Mouse (Mus musculus) limb, embryonic 10.5 days (tissue): ENCODE measurements around the gene Eepd1. TPM values are rescaled to one million over a fixed set of nuclear protein-coding genes. Genes with fewer than 3 reads are reported as not detected.

Experiments used
- DNase-seq: peaks from one replicate; pipeline ENCODE4 v3.0.0-alpha.2; 2017; ENCODE audit warnings: low spot score
- H3K27ac ChIP-seq: fragments of 300-500 bp; sonication (generic); 2 replicates; pipeline ENCODE4 v1.5.1; 2016; ENCODE audit warnings: mild to moderate bottlenecking
- H3K27me3 ChIP-seq: fragments of 300-500 bp; sonication (generic); 2 replicates; pipeline ENCODE4 v1.6.1; 2016; ENCODE audit warnings: low read depth, mild to moderate bottlenecking; ENCODE audit not compliant: poor library complexity, severe bottlenecking
- H3K36me3 ChIP-seq: fragments of 300-500 bp; sonication (generic); 2 replicates; pipeline ENCODE4 v1.6.1; 2016; ENCODE audit warnings: mild to moderate bottlenecking, moderate library complexity
- H3K4me1 ChIP-seq: fragments of 300-500 bp; sonication (generic); 2 replicates; pipeline ENCODE4 v1.6.1; 2016
- H3K4me3 ChIP-seq: fragments of 300-500 bp; sonication (generic); 2 replicates; pipeline ENCODE4 v1.5.1; 2016; ENCODE audit warnings: mild to moderate bottlenecking, moderate library complexity
- H3K9me3 ChIP-seq: fragments of 300-500 bp; sonication (generic); replicated peaks from 2 replicates; pipeline ENCODE4 v1.6.1; 2016; ENCODE audit warnings: mild to moderate bottlenecking
- WGBS: fragments of 180-500 bp; shearing (Covaris S2); methylation state at CpG from one replicate; pipeline ENCODE4 v1.1.7; 2016; 5-methylcytosine and 5-hydroxymethylcytosine counted together
- polyA plus RNA-seq: library from polyadenylated mRNA; unstranded; fragments of >200 nt; fragmentation: Nextera tagmentation; extraction: Ambion mirVana; gene quantifications from 2 replicates; pipeline ENCODE4 v1.2.1, GENCODE M21; 2016

The Eepd1 gene
- polyA plus RNA-seq, 1 experiment from 2014 or later: 22.9 TPM

GRCm38 (mm10) chr9:25521825-25522224 is 40.5 kb downstream of the Eepd1 start:
- no peak for DNase-seq
- Histone ChIP-seq H3K4me1 (peaks cover 38% of the 10 kb centered on the region), H3K27ac (no peak overlapping the region), H3K27me3 (no peaks in the 10 kb centered on the region), H3K9me3 (no peaks in the 10 kb centered on the region), H3K36me3 (no peaks in the 10 kb centered on the region), H3K4me3 (no peak overlapping the region)
- WGBS: 91% methylated on average over 2 of the region's 2 CpGs

GRCm38 (mm10) chr9:25526516-25526915 is 45.2 kb downstream of the Eepd1 start:
- Histone ChIP-seq H3K4me3 (no peak overlapping the region), H3K36me3 (no peaks in the 10 kb centered on the region), H3K27ac (peak overlapping the region; percentile 75), H3K9me3 (no peaks in the 10 kb centered on the region), H3K27me3 (no peaks in the 10 kb centered on the region), H3K4me1 (peaks cover 31% of the 10 kb centered on the region)
- WGBS: 8% methylated on average over 1 of the region's 1 CpGs
- peak; percentile 48 for DNase-seq

GRCm38 (mm10) chr9:25526927-25527337 is 45.6 kb downstream of the Eepd1 start:
- no peak overlapping the region; the same call in 1 of the 2 replicates for H3K4me3 ChIP-seq

GRCm38 (mm10) chr9:25527359-25528038 is 46.2 kb downstream of the Eepd1 start:
- 56% methylated on average over 7 of the region's 7 CpGs for WGBS
- Histone ChIP-seq H3K36me3 (no peaks in the 10 kb centered on the region), H3K4me3 (no peak overlapping the region; the same call in 1 of the 2 replicates), H3K4me1 (peaks cover 38% of the 10 kb centered on the region), H3K9me3 (no peaks in the 10 kb centered on the region), H3K27ac (peak overlapping the region; percentile 75), H3K27me3 (no peaks in the 10 kb centered on the region)
- DNase-seq: peak; percentile 52

More at GRCm38 (mm10) chr9:25526927-25527337, 45.6 kb downstream of the Eepd1 start:
- Histone ChIP-seq H3K9me3 (no peaks in the 10 kb centered on the region), H3K27me3 (no peaks in the 10 kb centered on the region), H3K27ac (peak overlapping the region; percentile 75), H3K4me1 (peaks cover 34% of the 10 kb centered on the region), H3K36me3 (no peaks in the 10 kb centered on the region)
- DNase-seq: peak; percentile 81

GRCm38 (mm10) chr9:25531627-25532026 is 50.3 kb downstream of the Eepd1 start:
- Histone ChIP-seq H3K27ac (no peak overlapping the region), H3K4me1 (peaks cover 29% of the 10 kb centered on the region), H3K4me3 (no peak overlapping the region), H3K36me3 (no peaks in the 10 kb centered on the region), H3K27me3 (no peaks in the 10 kb centered on the region), H3K9me3 (no peaks in the 10 kb centered on the region)
- 96% methylated on average over 1 of the region's 1 CpGs for WGBS
- DNase-seq: no peak

GRCm38 (mm10) chr9:25532105-25532504 is 50.8 kb downstream of the Eepd1 start:
- 48% methylated on average over 3 of the region's 3 CpGs for WGBS

GRCm38 (mm10) chr9:25535487-25535886 is 54.1 kb downstream of the Eepd1 start:
- Histone ChIP-seq H3K4me3 (no peak overlapping the region), H3K27me3 (no peaks in the 10 kb centered on the region), H3K27ac (no peak overlapping the region), H3K4me1 (peaks cover 12% of the 10 kb centered on the region; the same call in 1 of the 2 replicates), H3K36me3 (no peaks in the 10 kb centered on the region), H3K9me3 (no peaks in the 10 kb centered on the region)
- no peak for DNase-seq
- WGBS: 85% methylated on average over 3 of the region's 3 CpGs

More at GRCm38 (mm10) chr9:25532105-25532504, 50.8 kb downstream of the Eepd1 start:
- H3K4me1 ChIP-seq: peaks cover 25% of the 10 kb centered on the region
- H3K4me3 ChIP-seq: no peak overlapping the region
- no peaks in the 10 kb centered on the region for H3K36me3 ChIP-seq
- no peaks in the 10 kb centered on the region for H3K27me3 ChIP-seq
- H3K27ac ChIP-seq: no peak overlapping the region
- DNase-seq: no peak
- H3K9me3 ChIP-seq: no peaks in the 10 kb centered on the region

- no peak for DNase-seq
- Histone ChIP-seq H3K4me1 (peaks cover 10% of the 10 kb centered on the region; the same call in 1 of the 2 replicates), H3K27me3 (no peaks in the 10 kb centered on the region), H3K36me3 (no peaks in the 10 kb centered on the region), H3K9me3 (no peaks in the 10 kb centered on the region), H3K27ac (no peak overlapping the region), H3K4me3 (no peak overlapping the region)
- 94% methylated on average over 2 of the region's 2 CpGs for WGBS
Measured at GRCm38 (mm10) chr9:25539461-25539860, 58.1 kb downstream of the Eepd1 start.

- 81% methylated on average over 4 of the region's 4 CpGs for WGBS
- DNase-seq: no peak
- Histone ChIP-seq H3K36me3 (no peaks in the 10 kb centered on the region), H3K9me3 (no peaks in the 10 kb centered on the region), H3K4me3 (no peak overlapping the region), H3K27ac (peak overlapping the region; percentile 42; the same call in 1 of the 2 replicates), H3K4me1 (peaks cover 21% of the 10 kb centered on the region), H3K27me3 (no peaks in the 10 kb centered on the region)
Measured at GRCm38 (mm10) chr9:25541355-25541754, 60.0 kb downstream of the Eepd1 start.

- H3K4me3 ChIP-seq: no peak overlapping the region
- H3K9me3 ChIP-seq: no peaks in the 10 kb centered on the region
- H3K27me3 ChIP-seq: no peaks in the 10 kb centered on the region
- H3K4me1 ChIP-seq: peaks cover 23% of the 10 kb centered on the region
- no peaks in the 10 kb centered on the region for H3K36me3 ChIP-seq
- DNase-seq: no peak
- H3K27ac ChIP-seq: peak overlapping the region; percentile 76
- WGBS: 82% methylated on average over 2 of the region's 2 CpGs
Measured at GRCm38 (mm10) chr9:25545212-25545611, 63.9 kb downstream of the Eepd1 start.

- WGBS: 86% methylated on average over 8 of the region's 8 CpGs
- Histone ChIP-seq H3K27me3 (no peaks in the 10 kb centered on the region), H3K4me3 (no peak overlapping the region), H3K4me1 (peaks cover 20% of the 10 kb centered on the region), H3K27ac (no peak overlapping the region), H3K36me3 (no peaks in the 10 kb centered on the region), H3K9me3 (no peaks in the 10 kb centered on the region)
- no peak for DNase-seq
Measured at GRCm38 (mm10) chr9:25549130-25550060, 68.0 kb downstream of the Eepd1 start.

GRCm38 (mm10) chr9:25550196-25550595 is 68.8 kb downstream of the Eepd1 start:
- Histone ChIP-seq H3K9me3 (no peaks in the 10 kb centered on the region), H3K27ac (no peak overlapping the region), H3K27me3 (no peaks in the 10 kb centered on the region), H3K4me1 (peaks cover 17% of the 10 kb centered on the region), H3K4me3 (no peak overlapping the region), H3K36me3 (no peaks in the 10 kb centered on the region)
- 90% methylated on average over 7 of the region's 7 CpGs for WGBS
- DNase-seq: no peak

GRCm38 (mm10) chr9:25552532-25552931 is 71.2 kb downstream of the Eepd1 start:
- Histone ChIP-seq H3K27me3 (no peaks in the 10 kb centered on the region), H3K36me3 (no peaks in the 10 kb centered on the region), H3K4me1 (peaks cover 11% of the 10 kb centered on the region), H3K9me3 (no peaks in the 10 kb centered on the region), H3K4me3 (no peak overlapping the region), H3K27ac (no peak overlapping the region)
- WGBS: 81% methylated on average over 2 of the region's 2 CpGs
- no peak for DNase-seq
